Mouse (Mus musculus) forebrain, embryonic 16.5 days (tissue): Measurements from ENCODE around the gene Grin1. TPM values are rescaled to one million over a fixed set of nuclear protein-coding genes. Genes with fewer than 3 reads are reported as not detected.
"Not testable (repeated sequence)": the region's sequence is repeated elsewhere in the genome, so short reads cannot be mapped to it uniquely, and the experiment has no call there.

ENCODE experiments used
- ATAC-seq: fragments of 200-750 bp; cut with Nextera tagmentation; 2 replicates; pipeline ENCODE4 v1.8.0; 2017; ENCODE audit warnings: mild to moderate bottlenecking, moderate library complexity
- H3K27ac ChIP-seq: fragments of 300-500 bp; sonication (generic); 2 replicates; pipeline ENCODE4 v1.5.1; 2014; ENCODE audit warnings: low read length, control low read depth
- H3K27me3 ChIP-seq: fragments of 300-500 bp; sonication (generic); replicated peaks from 2 replicates; pipeline ENCODE4 v1.6.1; 2014; ENCODE audit warnings: low read length; ENCODE audit not compliant: control insufficient read depth, insufficient read depth
- H3K36me3 ChIP-seq: fragments of 300-500 bp; sonication (generic); 2 replicates; pipeline ENCODE4 v1.6.1; 2014; ENCODE audit not compliant: control insufficient read depth, insufficient read depth
- H3K4me1 ChIP-seq: fragments of 300-500 bp; sonication (generic); replicated peaks from 2 replicates; pipeline ENCODE4 v1.6.1; 2014; ENCODE audit warnings: low read length; ENCODE audit not compliant: control insufficient read depth, insufficient read depth
- H3K4me2 ChIP-seq: fragments of 300-500 bp; sonication (generic); 2 replicates; pipeline ENCODE4 v1.6.1; 2014; ENCODE audit warnings: mild to moderate bottlenecking, low read length, control low read depth
- H3K4me3 ChIP-seq: fragments of 300-500 bp; sonication (generic); replicated peaks from 2 replicates; pipeline ENCODE4 v1.5.1; 2014; ENCODE audit warnings: mild to moderate bottlenecking, low read length, control low read depth
- H3K9ac ChIP-seq: fragments of 300-500 bp; sonication (generic); replicated peaks from 2 replicates; pipeline ENCODE4 v1.6.1; 2014; ENCODE audit warnings: low read depth, low read length, control low read depth
- H3K9me3 ChIP-seq: fragments of 300-500 bp; sonication (generic); 2 replicates; pipeline ENCODE4 v1.6.1; 2016; ENCODE audit warnings: low read length; ENCODE audit not compliant: control insufficient read depth
- WGBS: fragments of 180-500 bp; shearing (Covaris S2); extraction: QIAGEN DNeasy Blood & Tissue Kit; methylation state at CpG from one replicate; pipeline ENCODE4 v1.1.7; 2014; 5-methylcytosine and 5-hydroxymethylcytosine counted together
- polyA plus RNA-seq: library from polyadenylated mRNA; unstranded; fragments of >200 nt; fragmentation: Nextera tagmentation; extraction: Ambion mirVana; gene quantifications from 2 replicates; pipeline ENCODE4 v1.2.1, GENCODE M21; 2015

Gene Grin1
- polyA plus RNA-seq, 1 experiment from 2014 or later, result 29.4 TPM

- Histone ChIP-seq H3K4me3 (peak overlapping the region; percentile 67), H3K27me3 (no peaks in the 10 kb centered on the region; the same call in 1 of the 2 replicates), H3K9ac (peak overlapping the region; percentile 74), H3K9me3 (no peaks in the 10 kb centered on the region), H3K4me1 (peaks cover 50% of the 10 kb centered on the region), H3K4me2 (peak overlapping the region; percentile 99), H3K27ac (no peak overlapping the region), H3K36me3 (no peaks in the 10 kb centered on the region)
- ATAC-seq, result no peak
- WGBS, result 18% methylated on average over 12 of the region's 12 CpGs
These were observed 55.2 kb downstream of the Grin1 start for GRCm38 (mm10) chr2:25263623-25264285.

- H3K9ac ChIP-seq, result peak overlapping the region; percentile 74
- H3K4me1 ChIP-seq, result peaks cover 50% of the 10 kb centered on the region
- peak overlapping the region; percentile 99 for H3K4me2 ChIP-seq
- ATAC-seq, result peak; percentile 32
- under 1% methylated on average over 79 of the region's 82 CpGs for WGBS
- H3K27ac ChIP-seq, result peak overlapping the region; percentile 48
- no peaks in the 10 kb centered on the region; the same call in 1 of the 2 replicates for H3K27me3 ChIP-seq
- peak overlapping the region; percentile 67 for H3K4me3 ChIP-seq
- H3K9me3 ChIP-seq, result no peaks in the 10 kb centered on the region
- H3K36me3 ChIP-seq, result no peaks in the 10 kb centered on the region
These were observed 56.0 kb downstream of the Grin1 start for GRCm38 (mm10) chr2:25262795-25263622.

- Histone ChIP-seq H3K4me1 (peaks cover 47% of the 10 kb centered on the region), H3K9ac (peak within 1 kb of the TSS; percentile 74), H3K27me3 (no peaks in the 10 kb centered on the region; the same call in 1 of the 2 replicates), H3K27ac (peak within 1 kb of the TSS; percentile 70), H3K4me3 (peak within 1 kb of the TSS; percentile 67), H3K4me2 (peak within 1 kb of the TSS; percentile 99), H3K36me3 (no peaks in the 10 kb centered on the region), H3K9me3 (no peaks in the 10 kb centered on the region)
- under 1% methylated on average over 39 of the region's 39 CpGs for WGBS
- peak; percentile 99 for ATAC-seq
These were observed 56.7 kb downstream of the Grin1 start, which contains the start of gene Tprn for GRCm38 (mm10) chr2:25262291-25262767. Gene Tprn (plus strand): TSS chr2:25262618.

GRCm38 (mm10) chr2:25261870-25262269 lies 57.1 kb downstream of the Grin1 start:
- 48% methylated on average over 12 of the region's 12 CpGs for WGBS
- H3K4me1 ChIP-seq, result peaks cover 46% of the 10 kb centered on the region
- H3K4me2 ChIP-seq, result peak overlapping the region; percentile 99
- peak overlapping the region; percentile 62 for H3K9ac ChIP-seq
- H3K36me3 ChIP-seq, result no peaks in the 10 kb centered on the region
- 0 out of 2 replicates have a peak, but pooled peaks have one; percentile 1 for ATAC-seq
- no peaks in the 10 kb centered on the region; the same call in 1 of the 2 replicates for H3K27me3 ChIP-seq
- H3K27ac ChIP-seq, result peak overlapping the region; percentile 70
- peak overlapping the region; percentile 67 for H3K4me3 ChIP-seq
- H3K9me3 ChIP-seq, result no peaks in the 10 kb centered on the region

GRCm38 (mm10) chr2:25258887-25259286 lies 60.1 kb downstream of the Grin1 start:
- peaks cover 34% of the 10 kb centered on the region for H3K4me1 ChIP-seq
- H3K4me2 ChIP-seq, result no peak overlapping the region
- H3K27me3 ChIP-seq, result no peaks in the 10 kb centered on the region; the same call in 1 of the 2 replicates
- no peak overlapping the region for H3K9ac ChIP-seq
- no peak overlapping the region for H3K27ac ChIP-seq
- 50% methylated on average over 2 of the region's 2 CpGs for WGBS
- H3K9me3 ChIP-seq, result no peaks in the 10 kb centered on the region
- H3K36me3 ChIP-seq, result no peaks in the 10 kb centered on the region
- H3K4me3 ChIP-seq, result no peak overlapping the region
- no peak for ATAC-seq

GRCm38 (mm10) chr2:25257250-25257649 lies 61.7 kb downstream of the Grin1 start:
- not testable (repeated sequence) for H3K27me3 ChIP-seq, H3K27ac ChIP-seq, H3K9ac ChIP-seq, H3K4me3 ChIP-seq, H3K36me3 ChIP-seq, ATAC-seq, H3K9me3 ChIP-seq, H3K4me2 ChIP-seq
- WGBS, result 87% methylated on average over 5 of the region's 5 CpGs
- H3K4me1 ChIP-seq, result peaks cover 24% of the 10 kb centered on the region

- not testable (repeated sequence) for H3K27ac ChIP-seq, H3K27me3 ChIP-seq, ATAC-seq, H3K36me3 ChIP-seq, H3K9me3 ChIP-seq
- H3K4me1 ChIP-seq, result peaks cover 21% of the 10 kb centered on the region
- WGBS, result 60% methylated on average over 11 of the region's 12 CpGs
- peak overlapping the region; percentile 97 for H3K4me3 ChIP-seq
- peak overlapping the region; percentile 91 for H3K9ac ChIP-seq
- peak overlapping the region; percentile 95 for H3K4me2 ChIP-seq
These were observed 62.4 kb downstream of the Grin1 start for GRCm38 (mm10) chr2:25256443-25257109.

- H3K4me2 ChIP-seq, result peak within 1 kb of the TSS; percentile 95
- H3K36me3 ChIP-seq, result 0 out of 2 replicates have a peak, but pooled peaks cover 3% of the 10 kb centered on the region
- peaks cover 21% of the 10 kb centered on the region for H3K4me1 ChIP-seq
- peak; percentile 92 for ATAC-seq
- no peaks in the 10 kb centered on the region for H3K27me3 ChIP-seq
- H3K4me3 ChIP-seq, result peak within 1 kb of the TSS; percentile 97
- no peaks in the 10 kb centered on the region for H3K9me3 ChIP-seq
- peak within 1 kb of the TSS; percentile 91 for H3K9ac ChIP-seq
- under 1% methylated on average over 39 of the region's 39 CpGs for WGBS
- H3K27ac ChIP-seq, result peak within 1 kb of the TSS; percentile 81
These were observed 63.7 kb downstream of the Grin1 start, which contains the start of gene Tmem203 for GRCm38 (mm10) chr2:25255284-25255779. Gene Tmem203 (plus strand): TSS chr2:25255439.
